Mouse (Mus musculus): ENCODE results near the gene Zfyve21.

Gene Zfyve21

GRCm38 (mm10) chr12:111845953-111846352 is 32.0 kb downstream of the Zfyve21 start:
- DNase-seq, result no peak

DNA sequence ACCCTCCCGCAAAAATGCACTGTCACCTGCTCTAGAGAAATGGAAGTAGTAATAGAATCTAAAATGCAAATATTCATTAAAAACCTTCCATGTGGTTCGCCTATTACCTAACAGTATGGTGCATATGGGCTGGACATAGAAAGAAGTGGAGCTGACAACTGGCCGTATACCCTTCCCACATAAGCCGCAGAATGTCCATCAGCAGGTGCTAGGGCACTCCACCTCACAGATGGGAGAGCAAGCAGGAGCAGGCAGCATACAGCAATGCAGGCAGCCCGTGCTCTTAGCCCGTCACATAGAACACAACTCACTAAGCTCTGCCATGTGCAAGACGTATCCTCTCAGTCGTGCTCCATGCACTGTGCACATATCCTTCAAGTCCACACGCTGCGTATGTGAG is 32.8 kb downstream of the Zfyve21 start:
- DNase-seq, result no peak

- no peak for DNase-seq
Observed at GRCm38 (mm10) chr12:111848300-111848798, 34.4 kb downstream of the Zfyve21 start.

DNA sequence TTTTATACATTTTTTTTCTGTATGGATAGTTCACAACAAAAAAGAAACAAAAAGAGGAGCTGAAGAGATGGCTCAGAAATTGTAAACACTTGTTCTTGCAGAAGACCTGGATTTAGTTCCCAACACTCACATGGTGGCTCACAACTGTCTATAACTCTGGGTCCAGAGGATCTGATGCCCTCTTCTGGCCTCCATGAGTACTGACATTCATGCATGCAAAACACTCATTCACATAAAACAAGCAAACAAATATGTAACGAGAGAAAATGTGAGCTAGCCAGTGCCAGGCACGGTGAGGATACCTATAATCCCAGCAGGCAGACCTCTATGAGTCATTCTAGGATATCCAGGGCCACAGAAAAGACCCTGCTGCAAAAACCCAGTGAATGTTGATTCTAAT is 37.3 kb downstream of the Zfyve21 start:
- DNase-seq, result no peak

DNA sequence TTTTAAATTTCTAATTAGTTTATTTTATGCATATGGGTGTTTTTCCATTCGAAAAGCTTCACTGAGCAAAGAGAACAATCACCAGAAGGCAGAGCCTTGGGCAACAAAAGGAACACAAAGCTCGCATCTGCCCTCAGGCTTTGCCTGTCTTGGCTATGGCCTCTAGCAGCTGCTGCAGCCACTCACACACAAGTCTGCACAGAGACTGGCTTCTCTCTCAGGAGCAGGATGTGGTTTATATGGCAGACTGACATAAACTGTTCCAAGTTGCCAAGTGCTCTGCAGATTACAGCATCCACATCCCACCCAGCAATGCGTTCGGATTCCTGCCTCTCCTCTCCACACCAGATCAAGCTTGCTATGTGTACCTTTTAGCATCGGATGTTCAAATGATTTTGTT is 37.8 kb downstream of the Zfyve21 start:
- no peak for DNase-seq

GRCm38 (mm10) chr12:111853011-111853436 is 39.1 kb downstream of the Zfyve21 start:
- peak; percentile 65 for DNase-seq

DNA sequence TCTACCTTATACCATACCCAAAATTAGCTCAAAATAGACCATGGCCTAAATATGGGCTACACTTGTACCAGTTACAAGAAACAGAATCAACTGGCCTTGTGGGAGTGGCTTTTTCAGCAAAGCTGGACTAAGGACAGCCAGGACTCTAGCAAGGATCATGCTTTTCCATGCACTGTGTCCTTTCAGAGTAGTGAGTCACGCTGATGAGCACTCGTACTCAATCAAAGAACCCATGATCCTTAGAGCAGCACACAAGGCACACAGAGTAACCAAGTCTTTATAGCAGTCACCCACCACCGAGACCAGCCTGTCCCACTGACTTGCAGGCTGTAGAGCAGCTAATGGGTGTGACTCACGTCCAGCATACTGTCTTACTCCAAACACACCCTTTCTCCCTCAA is 39.6 kb downstream of the Zfyve21 start:
- no peak for DNase-seq

DNA sequence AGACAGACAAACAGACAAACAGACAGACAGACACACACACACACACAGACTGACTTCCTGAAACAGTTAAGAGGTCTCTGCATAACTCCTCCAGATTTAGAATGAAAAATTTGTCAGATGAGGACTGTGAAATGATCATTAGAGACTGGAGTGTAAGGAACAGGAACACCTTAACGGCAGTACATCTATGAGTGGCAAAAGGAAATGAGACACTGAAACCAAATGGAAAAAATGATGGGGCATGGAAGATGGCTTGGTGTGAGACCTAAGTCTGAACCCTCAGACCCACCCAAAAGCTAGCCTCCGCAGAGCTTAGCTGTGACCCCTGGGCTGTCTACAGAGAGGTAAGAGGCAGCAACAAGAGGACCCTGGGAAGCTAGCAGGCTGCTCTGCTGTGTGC is 41.5 kb downstream of the Zfyve21 start:
- DNase-seq, result no peak

- DNase-seq, result no peak
Observed at GRCm38 (mm10) chr12:111864206-111864824, 50.3 kb downstream of the Zfyve21 start.

DNA sequence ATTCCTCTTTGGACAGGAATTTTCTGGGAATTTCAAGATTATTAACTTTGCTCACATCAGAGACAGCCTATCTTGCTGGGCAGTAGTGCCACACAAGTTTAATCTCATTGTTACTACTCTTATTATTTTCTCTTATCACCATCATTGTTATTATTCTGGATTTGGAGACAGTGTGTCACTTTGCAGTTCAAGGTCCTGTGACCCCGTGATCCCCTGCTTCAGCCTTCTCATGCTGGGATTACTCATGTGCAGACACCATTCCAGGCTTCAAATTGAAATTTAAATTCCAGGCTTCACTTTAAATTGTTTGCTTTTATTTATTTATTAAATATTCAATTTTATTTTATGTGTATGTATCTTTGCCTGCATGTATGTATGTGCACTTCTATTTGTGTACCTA is 55.8 kb downstream of the Zfyve21 start:
- no peak for DNase-seq

DNA sequence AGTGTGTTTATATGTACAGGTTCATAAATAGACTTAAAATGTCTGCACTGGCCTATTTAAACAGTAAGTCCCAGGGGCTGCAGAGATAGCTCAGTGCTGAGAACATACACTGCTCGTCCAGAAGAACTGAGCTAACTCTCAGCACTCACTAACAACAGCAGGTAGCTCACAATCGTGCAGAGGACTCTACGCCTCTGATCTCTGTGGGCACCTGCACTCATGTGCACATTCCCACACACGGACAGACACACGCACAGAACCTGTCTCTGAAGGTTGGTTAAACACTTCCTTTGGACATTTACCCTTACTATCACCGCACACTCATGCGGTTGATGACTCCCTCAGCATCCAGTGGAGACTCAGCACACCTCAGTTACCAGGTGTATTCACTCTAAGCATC is 56.8 kb downstream of the Zfyve21 start:
- no peak for DNase-seq

GRCm38 (mm10) chr12:111872079-111872478 is 58.1 kb downstream of the Zfyve21 start:
- no peak for DNase-seq

GRCm38 (mm10) chr12:111874601-111875140 is 60.7 kb downstream of the Zfyve21 start:
- no peak for DNase-seq

GRCm38 (mm10) chr12:111875499-111875898 is 61.5 kb downstream of the Zfyve21 start:
- DNase-seq, result no peak

DNA sequence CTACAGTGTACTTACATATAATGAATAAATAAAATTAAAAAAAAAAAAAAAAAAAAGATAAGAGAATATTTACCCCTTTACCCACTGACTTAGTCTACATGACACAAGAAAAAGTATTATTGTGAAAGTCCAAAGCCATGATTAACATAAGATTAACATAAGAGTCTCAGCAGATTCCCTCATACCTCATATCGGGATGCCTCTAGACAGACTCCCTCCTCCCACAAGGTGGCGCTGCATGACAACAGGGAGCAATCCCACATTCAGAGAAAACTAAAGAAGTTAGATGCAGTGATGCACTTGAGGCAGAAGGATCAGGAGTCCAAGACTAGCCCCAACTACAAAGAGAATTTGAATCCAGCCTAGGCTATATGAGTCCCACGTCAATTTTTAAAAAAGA is 64.2 kb downstream of the Zfyve21 start:
- peak; percentile 81 for DNase-seq
